Mouse (Mus musculus): ENCODE measurements around the gene Lrr1.
"Not testable (repeated sequence)": the region's sequence is repeated elsewhere in the genome, so short reads cannot be mapped to it uniquely, and the experiment has no call there.

The Lrr1 gene

DNA sequence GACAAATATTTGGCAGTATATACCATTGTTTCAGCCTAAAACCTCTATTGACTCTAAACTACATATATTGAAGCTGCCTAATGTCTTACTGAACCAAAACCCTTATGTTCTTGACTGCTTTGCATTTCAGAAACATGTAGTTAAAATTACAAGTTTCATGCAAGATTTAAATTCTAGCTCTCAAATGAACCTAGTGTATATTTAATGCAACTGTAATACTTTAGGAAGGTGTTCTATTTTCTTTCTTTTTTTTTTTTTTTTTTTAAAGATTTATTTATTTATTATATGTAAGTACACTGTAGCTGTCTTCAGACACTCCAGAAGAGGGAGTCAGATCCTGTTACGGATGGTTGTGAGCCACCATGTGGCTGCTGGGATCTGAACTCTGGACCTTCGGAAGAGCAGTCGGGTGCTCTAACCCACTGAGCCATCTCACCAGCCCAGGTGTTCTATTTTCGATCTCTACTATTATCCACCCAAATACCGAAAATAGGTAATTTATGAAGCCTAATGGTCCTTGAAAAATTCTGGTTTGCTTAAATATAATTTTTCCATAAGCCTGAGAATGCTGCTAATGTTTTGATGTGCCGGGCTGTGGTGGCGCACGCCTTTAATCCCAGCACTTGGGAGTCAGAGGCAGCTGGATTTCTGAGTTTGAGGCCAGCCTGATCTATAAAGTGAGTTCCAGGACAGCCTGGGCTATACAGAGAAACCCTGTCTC lies 1.6 kb upstream of the Lrr1 start:
- not testable (repeated sequence) for DNase-seq

GRCm38 (mm10) chr12:69167656-69168460 lies 756 bp upstream of the Lrr1 start:
- DNase-seq: no peak

GRCm38 (mm10) chr12:69171307-69171706 lies 2.7 kb downstream of the Lrr1 start:
- no peak for DNase-seq

DNA sequence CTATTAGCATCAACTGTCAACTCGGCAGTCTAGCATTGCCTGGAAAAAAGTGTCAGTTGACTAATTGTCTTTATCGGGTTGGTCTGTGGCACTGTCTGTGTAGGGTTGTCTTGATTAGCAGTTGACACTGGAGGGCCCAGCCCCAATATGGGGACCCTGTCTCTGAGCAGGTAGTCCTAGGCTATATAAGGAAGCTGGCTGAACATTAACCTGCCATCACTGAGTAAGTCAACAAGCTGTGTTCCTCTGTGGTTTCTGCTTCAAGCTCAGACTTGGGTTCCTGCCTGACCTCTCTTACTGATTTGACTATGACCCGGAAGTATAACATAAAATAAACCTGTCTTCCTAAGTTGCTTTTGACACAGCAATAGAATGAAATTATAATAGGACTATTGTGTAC lies 7.4 kb downstream of the Lrr1 start:
- no peak for DNase-seq

GRCm38 (mm10) chr12:69177526-69177925 lies 8.9 kb downstream of the Lrr1 start:
- no peak for DNase-seq

DNA sequence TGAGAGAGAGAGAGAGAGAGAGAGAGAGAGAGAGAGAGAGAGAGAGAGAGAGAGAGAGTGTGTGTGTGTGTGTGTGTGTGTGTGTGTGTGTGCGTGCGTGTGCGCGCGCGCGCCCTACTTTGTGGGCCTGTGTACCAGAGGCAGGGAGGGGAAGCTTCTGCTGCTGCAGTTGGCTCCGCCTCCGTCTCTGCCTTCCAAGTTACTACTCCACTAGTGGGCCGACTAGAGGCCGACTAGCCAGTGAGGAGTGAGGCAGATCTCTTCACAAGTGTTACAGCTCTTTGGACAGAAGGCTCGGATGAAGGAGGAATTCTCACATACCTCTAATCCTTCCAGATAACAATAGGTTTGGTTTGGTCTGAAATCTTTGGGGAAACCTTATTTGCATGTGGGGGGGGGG lies 10.8 kb downstream of the Lrr1 start:
- no peak for DNase-seq

DNA sequence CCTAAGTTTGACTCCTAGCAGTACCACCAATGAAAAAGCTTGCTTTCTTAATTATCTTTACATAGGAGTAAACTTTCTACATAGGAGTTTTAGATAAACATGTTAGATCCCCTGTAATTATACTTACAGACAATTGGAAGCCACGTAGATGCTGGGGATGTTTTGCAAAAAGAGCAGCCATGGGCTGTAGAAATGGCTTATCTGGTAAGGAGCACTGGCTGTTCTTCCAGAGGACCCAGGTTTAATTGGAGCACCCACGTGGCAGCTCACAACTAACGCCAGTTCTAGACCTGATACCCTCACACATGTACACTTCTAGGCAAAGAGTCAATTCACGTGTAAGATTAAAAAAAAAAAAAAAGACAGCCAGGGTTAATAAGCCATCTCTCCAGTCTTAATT lies 13.2 kb downstream of the Lrr1 start:
- no peak for DNase-seq

DNA sequence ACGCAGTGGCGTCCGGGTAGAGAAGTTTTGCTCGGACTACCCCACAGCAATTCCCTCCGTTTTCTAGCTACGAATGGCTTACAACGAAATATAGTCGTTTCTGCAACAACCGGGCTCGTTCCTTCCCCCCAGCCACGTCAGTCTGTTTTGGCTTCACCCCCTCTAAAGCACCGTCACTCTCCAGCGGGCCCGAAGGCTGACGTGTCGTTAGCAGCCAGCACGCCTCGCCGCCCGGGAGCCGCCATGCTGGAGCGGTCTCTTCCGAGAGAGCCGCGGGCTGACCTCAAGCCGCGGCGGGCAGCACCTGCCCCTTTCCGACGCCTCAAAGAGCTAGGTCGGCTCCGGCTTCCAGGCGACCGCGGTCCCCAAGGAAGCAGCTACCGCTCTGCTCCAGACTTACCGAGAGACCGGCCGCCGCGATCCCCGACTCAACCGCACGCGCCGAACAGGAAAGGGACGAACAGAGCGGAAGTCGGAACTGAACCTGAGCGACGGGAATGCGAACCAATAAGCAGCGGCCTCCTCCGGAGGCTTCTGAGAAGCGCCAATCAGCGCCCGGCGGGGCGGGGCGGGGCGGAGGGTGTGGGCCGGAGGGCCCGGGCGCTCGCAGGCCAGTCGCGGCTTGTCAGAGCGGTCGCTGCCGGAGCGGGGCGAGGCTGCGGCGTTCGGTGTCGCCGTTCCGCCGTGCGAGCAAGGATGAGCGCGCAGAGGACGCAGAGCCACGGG lies 15.1 kb downstream of the Lrr1 start, which contains the start of the genes Rpl36al and Mgat2:
TSS of gene Rpl36al (minus strand) at position 501 of the 726 bp plus-strand sequence.
TSS of gene Mgat2 (plus strand) at position 575 of the 726 bp plus-strand sequence.
- DNase-seq: peak; percentile 98

GRCm38 (mm10) chr12:69184342-69185295 lies 16.0 kb downstream of the Lrr1 start:
- DNase-seq: no peak

- DNase-seq: no peak
Observed at GRCm38 (mm10) chr12:69185371-69185770, 16.8 kb downstream of the Lrr1 start.

- no peak for DNase-seq
Observed at GRCm38 (mm10) chr12:69186811-69187471, 18.3 kb downstream of the Lrr1 start.

GRCm38 (mm10) chr12:69190074-69190473 lies 21.5 kb downstream of the Lrr1 start:
- no peak for DNase-seq

DNA sequence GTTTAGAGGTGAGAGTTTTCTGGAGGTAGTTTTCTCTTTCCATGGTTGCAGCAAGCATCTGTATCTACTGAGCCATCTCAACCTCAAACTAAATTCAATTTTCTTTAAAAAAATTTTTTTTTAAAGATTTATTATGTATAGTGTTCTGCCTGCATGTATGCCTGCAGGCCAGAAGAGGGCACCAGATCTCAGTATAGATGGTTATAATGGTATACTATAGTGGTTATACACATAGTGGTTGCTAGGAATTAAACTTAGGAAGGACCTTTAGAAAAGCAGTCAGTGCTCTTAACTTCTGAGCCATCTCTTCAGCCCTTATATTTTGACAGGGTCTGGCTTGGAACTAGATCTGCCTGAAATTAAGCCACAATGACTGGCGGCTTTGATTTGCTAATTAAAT lies 21.9 kb downstream of the Lrr1 start:
- DNase-seq: no peak

DNA sequence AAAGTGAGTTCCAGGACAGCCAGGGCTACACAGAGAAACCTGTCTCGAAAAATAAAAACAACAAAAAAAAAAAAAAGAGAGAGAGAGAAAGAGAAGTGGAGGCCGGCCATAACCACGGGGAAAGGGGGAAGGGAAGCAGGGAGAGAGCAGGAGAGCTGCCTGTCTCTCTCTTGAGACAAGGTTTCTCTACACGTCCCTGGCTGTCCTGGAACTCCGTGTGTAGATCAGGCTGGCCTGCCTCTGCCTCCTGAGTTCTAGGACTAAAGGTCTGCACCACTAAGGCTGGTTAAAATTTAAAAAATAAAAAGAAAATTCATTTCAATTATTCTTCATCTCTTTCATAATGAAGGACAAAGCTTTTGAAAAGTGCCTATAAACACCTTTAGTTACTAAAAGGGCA lies 22.8 kb downstream of the Lrr1 start:
- DNase-seq: no peak

GRCm38 (mm10) chr12:69192637-69193036 lies 24.0 kb downstream of the Lrr1 start:
- DNase-seq: no peak

DNA sequence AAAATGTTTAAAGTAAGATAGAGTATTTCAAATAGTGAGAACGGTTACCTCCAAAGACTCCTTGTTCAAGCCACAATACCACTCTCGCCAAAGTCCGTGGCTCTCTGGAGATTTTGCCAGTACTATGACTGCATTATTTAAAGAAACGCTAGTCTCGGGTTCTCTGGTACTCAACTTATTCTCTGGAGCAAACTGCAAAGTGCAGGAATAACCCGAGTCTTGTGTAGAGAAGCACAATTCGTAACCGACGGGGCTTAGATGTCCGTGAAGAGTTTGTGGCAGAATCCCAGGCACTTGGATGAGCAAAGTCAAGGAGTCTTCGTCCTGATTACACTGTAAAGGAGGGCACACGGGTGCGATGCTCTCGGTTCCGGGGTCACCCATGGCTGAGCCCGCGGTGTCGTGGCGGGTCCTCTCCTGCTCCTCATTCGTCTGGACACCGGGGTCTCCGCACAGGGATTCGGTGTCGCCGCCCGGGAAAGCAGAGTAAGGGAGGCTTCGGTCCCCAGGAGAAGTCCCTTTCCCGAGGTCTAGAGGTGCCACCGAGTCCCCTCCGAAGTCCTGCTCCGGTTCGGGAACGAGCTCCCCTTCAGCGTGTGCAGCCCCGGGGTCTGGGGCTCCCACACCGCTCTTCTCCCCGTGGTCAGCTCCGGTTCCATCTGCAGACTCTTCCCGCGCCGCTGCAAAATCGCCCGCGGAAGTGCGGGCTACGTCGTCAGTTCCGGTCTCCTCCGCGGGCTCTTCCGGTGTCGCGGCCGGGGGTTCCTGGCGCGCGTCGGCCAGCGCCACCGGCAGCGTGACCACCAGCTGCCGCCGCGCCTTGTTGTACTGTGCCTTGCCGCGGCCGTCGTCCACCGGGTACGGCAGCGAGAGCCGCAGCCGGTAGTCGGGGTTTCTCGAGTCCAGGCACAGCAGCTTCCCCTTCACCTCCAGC lies 28.1 kb downstream of the Lrr1 start, which contains the start of gene Gm49383:
TSS of gene Gm49383 (minus strand) at position 661 of the 934 bp plus-strand sequence.
- peak; percentile 61 for DNase-seq

DNA sequence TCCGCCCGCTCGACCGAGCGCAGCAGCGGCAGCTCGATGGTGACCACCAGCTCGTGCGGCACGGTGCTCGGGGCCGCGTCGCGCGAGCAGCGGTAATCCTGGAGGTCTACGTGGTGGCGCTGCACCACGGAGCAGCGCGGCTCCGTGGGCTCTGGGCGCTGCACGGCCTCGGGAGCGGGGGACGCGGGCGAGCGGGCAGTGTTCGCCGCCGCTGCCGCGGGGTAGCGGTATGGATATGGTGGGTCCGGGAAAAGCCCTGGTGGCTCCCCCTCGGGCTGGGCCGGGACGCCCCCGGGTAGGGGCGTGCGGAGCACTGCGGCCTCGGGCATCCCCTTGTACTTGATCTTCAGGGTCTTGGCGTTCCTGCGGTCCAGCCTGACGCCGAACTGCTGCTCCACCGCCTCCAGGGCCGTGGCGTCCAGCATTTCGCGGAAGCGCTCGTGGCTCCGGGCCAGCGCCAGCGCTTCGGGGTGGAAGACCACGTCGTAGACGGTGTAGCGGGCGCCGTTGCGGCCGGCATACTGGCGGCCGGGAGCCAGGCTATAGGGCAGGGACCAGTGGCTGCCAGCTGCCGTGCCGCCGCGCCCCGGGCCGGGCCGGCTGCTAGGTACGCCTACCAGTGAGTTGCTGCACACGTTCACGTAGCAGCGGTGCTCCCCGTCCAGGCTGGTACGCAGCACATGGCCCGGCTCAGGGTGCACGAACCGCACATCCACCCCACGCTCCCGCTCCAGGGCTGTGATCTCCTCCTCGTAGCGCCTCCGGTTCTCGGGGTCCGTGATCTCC lies 29.0 kb downstream of the Lrr1 start:
- DNase-seq: peak; percentile 54

DNA sequence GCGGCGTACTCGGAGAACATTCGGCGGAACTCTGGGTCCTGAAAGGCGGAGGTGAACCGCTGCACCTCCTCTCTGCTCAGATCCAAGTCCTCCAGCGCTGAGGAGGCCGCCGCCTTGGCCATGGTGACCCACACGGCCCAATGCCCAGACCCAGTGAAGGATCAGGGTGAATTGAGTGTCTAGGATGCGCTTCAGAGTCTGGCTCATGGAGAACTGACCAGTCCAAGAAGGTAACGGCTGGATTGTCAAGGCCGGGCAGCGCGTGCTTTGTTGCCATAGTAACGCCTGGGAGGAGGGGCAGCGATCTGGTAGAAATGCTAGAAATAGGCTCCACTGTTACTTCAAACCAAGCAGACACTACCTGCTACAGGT lies 29.5 kb downstream of the Lrr1 start, which contains the start of gene Dnaaf2:
TSS of gene Dnaaf2 (minus strand) at position 266 of the 372 bp plus-strand sequence.
- peak; percentile 52 for DNase-seq

- no peak for DNase-seq
Observed at GRCm38 (mm10) chr12:69198985-69199384, 30.4 kb downstream of the Lrr1 start.

Data from cerebellum, adult 11 months (tissue).